Mouse (Mus musculus): ENCODE measurements at regions not wholly inside any gene's neighbourhood (a gene's known extent, or its start where the extent isn't known, plus 50 kb on each side); places are given as distances from the start of the nearest gene placed in this dataset.

DNA sequence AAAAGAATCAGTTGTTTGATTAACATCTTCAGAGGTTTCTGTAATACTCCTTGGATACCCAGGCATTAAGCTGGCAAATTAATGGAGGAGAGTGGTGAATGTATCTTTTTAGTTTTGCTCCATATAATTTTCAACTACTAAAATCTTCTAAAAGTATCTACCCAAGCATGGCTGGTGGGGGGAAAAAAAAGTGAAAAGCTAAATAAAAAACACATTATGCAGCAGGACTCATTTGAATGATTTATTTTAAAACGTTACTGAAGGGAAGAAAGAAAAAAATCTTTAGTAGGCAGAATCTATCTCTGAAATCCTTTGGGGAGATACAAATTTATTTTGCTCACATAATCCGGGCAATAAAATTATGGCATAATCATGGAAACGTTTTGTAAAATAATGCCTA lies 443.9 kb upstream of the Mon1b start:
- 76% methylated on average over 3 of the region's 3 CpGs for WGBS

More for the DNA sequence above, 443.9 kb upstream of the Mon1b start:
- Histone ChIP-seq H3K9me3 (replicated peaks) (no peaks in the 10 kb centered on the region), H3K4me3 (no peak overlapping the region), H3K9ac (no peak overlapping the region), H3K4me2 (no peak overlapping the region), H3K27ac (no peak overlapping the region), H3K27me3 (no peaks in the 10 kb centered on the region), H3K4me1 (no peaks in the 10 kb centered on the region), H3K36me3 (ENCODE audit: poor library complexity, severe bottlenecking) (no peaks in the 10 kb centered on the region)
- ATAC-seq: no peak
